Mouse (Mus musculus): ENCODE results near the gene Aox3. TPM values are rescaled to one million over a fixed set of nuclear protein-coding genes. Genes with fewer than 3 reads are reported as not detected.

Gene Aox3
- polyA plus RNA-seq (2015; fragmentation: Nextera tagmentation; extraction: Ambion mirVana), result 0.16 and 0.47 TPM in 2 replicates

DNA sequence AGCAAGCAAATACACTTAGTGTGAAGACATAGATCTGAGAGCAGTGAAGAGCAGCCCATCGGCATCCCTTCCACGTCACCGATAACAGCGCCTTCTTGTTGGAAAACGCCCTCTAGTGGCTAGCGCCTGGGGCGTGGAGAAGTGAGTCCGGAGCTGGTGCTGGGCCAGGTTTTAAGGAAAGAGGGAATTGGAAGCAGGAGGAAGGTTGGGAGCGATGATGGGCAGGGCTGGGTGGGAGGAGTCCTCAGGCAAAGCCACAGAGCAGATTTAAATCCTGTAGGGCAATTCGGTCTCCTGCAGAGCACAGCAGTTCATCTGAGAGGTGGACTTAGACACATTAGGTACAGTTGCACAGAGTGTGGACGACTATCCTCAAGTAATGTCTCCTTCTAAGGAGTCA lies at the start of gene Aox3:
Gene Aox3, plus strand, starts transcription at position 251 of the 400 bp plus-strand sequence.
- no peak for ATAC-seq
- 18% methylated on average over 11 of the region's 11 CpGs for WGBS
- H3K9me3 ChIP-seq (ENCODE audit: control insufficient read depth), result no peaks in the 10 kb centered on the region
- H3K27ac ChIP-seq (ENCODE audit: low read depth, low read length), result no peak within 1 kb of the TSS
- H3K9ac ChIP-seq (ENCODE audit: low read depth, low read length), result no peak within 1 kb of the TSS
- no peak within 1 kb of the TSS for H3K4me3 ChIP-seq (ENCODE audit: low read depth, low read length)
- TF ChIP-seq CTCF (IDR thresholded peaks at IDR 0.05; ENCODE audit: low read depth), result peak; percentile 81
- H3K36me3 ChIP-seq (ENCODE audit: control insufficient read depth, insufficient read depth), result no peaks in the 10 kb centered on the region
- H3K4me2 ChIP-seq (replicated peaks; ENCODE audit: low read depth), result no peak within 1 kb of the TSS
- no peaks in the 10 kb centered on the region for H3K27me3 ChIP-seq (replicated peaks; ENCODE audit: control insufficient read depth, insufficient read depth, low read length)
- no peaks in the 10 kb centered on the region for H3K4me1 ChIP-seq (replicated peaks; ENCODE audit: control insufficient read depth, insufficient read depth, low read length)

DNA sequence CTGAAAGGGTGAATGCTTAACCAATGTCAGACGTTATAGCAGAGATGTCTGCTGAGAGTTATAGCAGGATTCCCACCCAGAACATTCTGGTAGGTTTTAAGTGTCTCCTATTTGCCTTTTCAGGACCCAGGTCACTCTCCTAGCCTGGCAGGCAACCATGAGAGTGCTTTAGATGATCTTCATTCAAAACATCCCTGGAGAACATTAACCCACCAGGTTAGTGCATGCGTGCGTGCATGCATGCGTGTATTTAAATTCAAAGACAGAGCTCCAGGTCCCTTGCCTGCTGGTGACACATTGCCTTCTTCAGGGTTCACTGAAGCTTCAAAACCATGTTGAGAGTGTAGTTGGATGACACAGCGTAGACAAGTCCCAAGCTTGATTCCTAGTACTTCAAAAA lies 47.8 kb upstream of the Aox3 start:
- Histone ChIP-seq H3K4me3 (ENCODE audit: low read depth, low read length) (no peak overlapping the region), H3K4me1 (replicated peaks; ENCODE audit: control insufficient read depth, insufficient read depth, low read length) (no peaks in the 10 kb centered on the region), H3K27me3 (replicated peaks; ENCODE audit: control insufficient read depth, insufficient read depth, low read length) (no peaks in the 10 kb centered on the region), H3K9me3 (ENCODE audit: control insufficient read depth) (no peaks in the 10 kb centered on the region), H3K4me2 (replicated peaks; ENCODE audit: low read depth) (no peak overlapping the region), H3K36me3 (ENCODE audit: control insufficient read depth, insufficient read depth) (no peaks in the 10 kb centered on the region), H3K9ac (ENCODE audit: low read depth, low read length) (no peak overlapping the region), H3K27ac (ENCODE audit: low read depth, low read length) (no peak overlapping the region)
- 89% methylated on average over 5 of the region's 5 CpGs for WGBS
- no peak for TF ChIP-seq CTCF (IDR thresholded peaks at IDR 0.05; ENCODE audit: low read depth)
- no peak for ATAC-seq

DNA sequence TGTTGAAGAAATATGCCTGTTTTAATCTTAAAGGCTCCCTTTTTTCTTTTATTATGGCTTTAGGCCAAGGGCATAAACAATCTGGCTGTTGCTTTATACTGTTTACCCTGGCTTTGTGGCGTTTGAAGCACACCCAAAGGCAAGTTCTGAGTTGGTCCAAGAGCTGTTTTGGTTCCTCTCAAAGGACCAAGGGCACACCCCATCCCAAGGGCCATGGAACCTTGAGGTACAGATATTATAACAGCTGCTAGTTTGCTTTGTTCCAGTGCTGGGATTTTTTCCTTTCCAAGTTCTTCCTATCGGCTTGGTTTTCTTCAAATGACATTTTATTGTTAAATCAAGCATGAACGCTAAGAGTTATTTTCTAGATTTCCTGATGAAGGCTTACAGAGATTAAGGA lies 47.3 kb upstream of the Aox3 start:
- Histone ChIP-seq H3K4me2 (replicated peaks; ENCODE audit: low read depth) (no peak overlapping the region), H3K4me1 (replicated peaks; ENCODE audit: control insufficient read depth, insufficient read depth, low read length) (no peaks in the 10 kb centered on the region), H3K9ac (ENCODE audit: low read depth, low read length) (no peak overlapping the region), H3K9me3 (ENCODE audit: control insufficient read depth) (no peaks in the 10 kb centered on the region), H3K27me3 (replicated peaks; ENCODE audit: control insufficient read depth, insufficient read depth, low read length) (no peaks in the 10 kb centered on the region), H3K36me3 (ENCODE audit: control insufficient read depth, insufficient read depth) (no peaks in the 10 kb centered on the region), H3K4me3 (ENCODE audit: low read depth, low read length) (no peak overlapping the region), H3K27ac (ENCODE audit: low read depth, low read length) (no peak overlapping the region)
- no peak for TF ChIP-seq CTCF (IDR thresholded peaks at IDR 0.05; ENCODE audit: low read depth)
- ATAC-seq, result no peak
- 72% methylated on average over 3 of the region's 3 CpGs for WGBS

DNA sequence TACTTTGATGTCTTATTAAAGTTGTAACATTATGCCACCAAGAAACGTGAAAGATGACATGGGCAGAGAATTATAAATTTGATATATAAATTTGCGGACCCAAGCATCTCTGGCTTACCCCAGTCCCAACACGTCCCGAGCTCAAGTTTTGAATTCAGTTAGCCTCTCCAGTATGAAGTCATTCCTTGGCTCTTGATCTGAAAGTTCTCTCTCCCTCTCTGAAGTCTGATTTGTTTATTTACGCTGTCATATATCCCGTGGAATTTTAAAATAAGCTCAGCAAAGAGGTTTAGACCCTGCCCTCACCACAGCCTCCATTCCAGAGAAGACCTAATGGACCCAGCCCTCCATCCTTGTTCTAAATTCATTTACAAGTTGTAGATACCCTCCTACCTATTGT lies 43.7 kb upstream of the Aox3 start:
- H3K9ac ChIP-seq (ENCODE audit: low read depth, low read length), result no peak overlapping the region
- H3K27me3 ChIP-seq (replicated peaks; ENCODE audit: control insufficient read depth, insufficient read depth, low read length), result no peaks in the 10 kb centered on the region
- no peak overlapping the region for H3K27ac ChIP-seq (ENCODE audit: low read depth, low read length)
- no peak overlapping the region for H3K4me3 ChIP-seq (ENCODE audit: low read depth, low read length)
- no peaks in the 10 kb centered on the region for H3K4me1 ChIP-seq (replicated peaks; ENCODE audit: control insufficient read depth, insufficient read depth, low read length)
- TF ChIP-seq CTCF (IDR thresholded peaks at IDR 0.05; ENCODE audit: low read depth), result no peak
- H3K4me2 ChIP-seq (replicated peaks; ENCODE audit: low read depth), result no peak overlapping the region
- ATAC-seq, result no peak
- WGBS, result 73% methylated on average over 6 of the region's 6 CpGs
- H3K36me3 ChIP-seq (ENCODE audit: control insufficient read depth, insufficient read depth), result no peaks in the 10 kb centered on the region
- no peaks in the 10 kb centered on the region for H3K9me3 ChIP-seq (ENCODE audit: control insufficient read depth)

DNA sequence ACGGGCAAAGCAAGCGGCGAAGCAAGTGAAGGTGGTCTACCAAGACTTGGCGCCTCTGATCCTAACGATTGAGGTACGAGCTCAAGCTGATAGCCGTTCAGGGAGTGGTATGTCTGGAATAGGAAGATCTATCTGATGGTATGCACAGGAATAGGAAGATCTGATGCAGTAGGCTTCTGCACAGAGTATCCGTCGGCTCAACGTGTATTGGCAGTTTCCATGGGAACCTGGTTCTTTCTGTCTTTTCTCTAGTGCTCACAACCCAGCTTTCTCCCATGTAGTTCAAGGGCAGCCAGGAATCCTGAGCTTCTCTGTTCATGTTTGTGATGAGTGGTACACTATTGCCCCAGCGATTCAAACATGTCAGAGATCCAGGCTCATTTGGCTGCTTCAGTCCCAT lies 42.8 kb upstream of the Aox3 start:
- WGBS, result 92% methylated on average over 11 of the region's 11 CpGs
- no peak overlapping the region for H3K9ac ChIP-seq (ENCODE audit: low read depth, low read length)
- H3K4me2 ChIP-seq (replicated peaks; ENCODE audit: low read depth), result no peak overlapping the region
- no peaks in the 10 kb centered on the region for H3K27me3 ChIP-seq (replicated peaks; ENCODE audit: control insufficient read depth, insufficient read depth, low read length)
- H3K36me3 ChIP-seq (ENCODE audit: control insufficient read depth, insufficient read depth), result no peaks in the 10 kb centered on the region
- no peak overlapping the region for H3K4me3 ChIP-seq (ENCODE audit: low read depth, low read length)
- no peaks in the 10 kb centered on the region for H3K9me3 ChIP-seq (ENCODE audit: control insufficient read depth)
- TF ChIP-seq CTCF (IDR thresholded peaks at IDR 0.05; ENCODE audit: low read depth), result no peak
- ATAC-seq, result no peak
- H3K27ac ChIP-seq (ENCODE audit: low read depth, low read length), result no peak overlapping the region
- H3K4me1 ChIP-seq (replicated peaks; ENCODE audit: control insufficient read depth, insufficient read depth, low read length), result no peaks in the 10 kb centered on the region

DNA sequence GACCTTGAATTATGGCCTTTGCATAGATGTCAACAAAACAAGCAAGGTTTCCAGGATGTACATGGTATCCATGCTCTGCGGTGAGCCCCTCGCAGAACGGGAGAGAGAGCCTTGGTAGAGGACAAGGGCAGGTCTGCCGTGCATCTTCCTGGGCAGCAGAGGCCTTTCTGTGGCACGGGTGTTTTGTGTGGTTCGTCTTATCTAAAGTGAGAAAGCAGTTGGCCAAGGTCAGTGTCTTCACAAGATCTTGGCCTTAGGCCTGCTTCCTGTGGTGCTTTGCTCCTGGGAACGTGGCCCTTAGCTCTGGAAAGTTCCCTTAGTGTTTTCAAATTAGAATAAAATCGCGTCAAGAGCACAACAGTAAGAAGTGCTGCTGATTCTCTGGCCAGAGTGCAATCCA lies 41.9 kb upstream of the Aox3 start:
- Histone ChIP-seq H3K4me2 (replicated peaks; ENCODE audit: low read depth) (no peak overlapping the region), H3K4me1 (replicated peaks; ENCODE audit: control insufficient read depth, insufficient read depth, low read length) (no peaks in the 10 kb centered on the region), H3K9ac (ENCODE audit: low read depth, low read length) (no peak overlapping the region), H3K27me3 (replicated peaks; ENCODE audit: control insufficient read depth, insufficient read depth, low read length) (no peaks in the 10 kb centered on the region), H3K36me3 (ENCODE audit: control insufficient read depth, insufficient read depth) (no peaks in the 10 kb centered on the region), H3K9me3 (ENCODE audit: control insufficient read depth) (no peaks in the 10 kb centered on the region), H3K4me3 (ENCODE audit: low read depth, low read length) (no peak overlapping the region), H3K27ac (ENCODE audit: low read depth, low read length) (no peak overlapping the region)
- WGBS, result 78% methylated on average over 9 of the region's 9 CpGs
- TF ChIP-seq CTCF (IDR thresholded peaks at IDR 0.05; ENCODE audit: low read depth), result no peak
- no peak for ATAC-seq

DNA sequence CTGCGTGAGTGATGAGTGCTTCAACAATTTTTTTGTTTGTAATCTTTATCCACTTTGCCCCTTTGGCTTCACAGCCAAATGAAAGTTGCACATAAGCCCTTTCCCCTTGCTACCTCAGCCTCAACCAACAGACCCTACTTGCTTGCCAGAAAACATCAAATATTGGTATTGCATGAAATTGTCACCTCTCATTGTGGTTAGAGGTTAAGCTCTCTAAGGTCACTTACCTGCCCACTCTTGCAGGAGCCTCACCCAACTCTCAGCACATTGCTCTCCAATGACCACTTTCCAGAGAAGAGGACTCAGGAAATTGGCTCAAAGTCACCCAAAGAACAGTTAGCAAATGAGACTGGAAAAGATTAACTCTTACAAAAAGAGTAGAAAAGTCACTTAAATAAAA lies 41.4 kb upstream of the Aox3 start:
- Histone ChIP-seq H3K27me3 (replicated peaks; ENCODE audit: control insufficient read depth, insufficient read depth, low read length) (no peaks in the 10 kb centered on the region), H3K9me3 (ENCODE audit: control insufficient read depth) (no peaks in the 10 kb centered on the region), H3K9ac (ENCODE audit: low read depth, low read length) (no peak overlapping the region), H3K4me1 (replicated peaks; ENCODE audit: control insufficient read depth, insufficient read depth, low read length) (no peaks in the 10 kb centered on the region), H3K4me2 (replicated peaks; ENCODE audit: low read depth) (no peak overlapping the region), H3K36me3 (ENCODE audit: control insufficient read depth, insufficient read depth) (no peaks in the 10 kb centered on the region), H3K27ac (ENCODE audit: low read depth, low read length) (no peak overlapping the region), H3K4me3 (ENCODE audit: low read depth, low read length) (no peak overlapping the region)
- 77% methylated on average over 1 of the region's 1 CpGs for WGBS
- no peak for TF ChIP-seq CTCF (IDR thresholded peaks at IDR 0.05; ENCODE audit: low read depth)
- ATAC-seq, result no peak
